Mouse (Mus musculus) liver, embryonic 16.5 days (tissue): ENCODE results near the gene Tmem131l. TPM values are rescaled to one million over a fixed set of nuclear protein-coding genes. Genes with fewer than 3 reads are reported as not detected.

Experiments
- ATAC-seq: fragments of 200-750 bp; cut with Nextera tagmentation; 2 replicates; pipeline ENCODE4 v1.8.0; 2017; ENCODE audit warnings: low read depth, mild to moderate bottlenecking, moderate number of reproducible peaks, moderate library complexity
- H3K27ac ChIP-seq: fragments of 300-500 bp; sonication (generic); 2 replicates; pipeline ENCODE4 v1.5.1; 2014; ENCODE audit warnings: mild to moderate bottlenecking, low read length
- H3K27me3 ChIP-seq: fragments of 300-500 bp; sonication (generic); 2 replicates; pipeline ENCODE4 v1.6.1; 2014; ENCODE audit warnings: low read depth, low read length, mixed read lengths; ENCODE audit not compliant: control insufficient read depth, insufficient read depth
- H3K36me3 ChIP-seq: fragments of 300-500 bp; sonication (generic); 2 replicates; pipeline ENCODE4 v1.6.1; 2014; ENCODE audit warnings: mild to moderate bottlenecking; ENCODE audit not compliant: control insufficient read depth, insufficient read depth
- H3K4me1 ChIP-seq: fragments of 300-500 bp; sonication (generic); 2 replicates; pipeline ENCODE4 v1.6.1; 2014; ENCODE audit warnings: low read depth, low read length, mixed read lengths; ENCODE audit not compliant: control insufficient read depth
- H3K4me2 ChIP-seq: fragments of 300-500 bp; sonication (generic); 2 replicates; pipeline ENCODE4 v1.6.1; 2014; ENCODE audit warnings: low read depth, low read length, mixed read lengths
- H3K4me3 ChIP-seq: fragments of 300-500 bp; sonication (generic); 2 replicates; pipeline ENCODE4 v1.5.1; 2014; ENCODE audit warnings: low read depth, mild to moderate bottlenecking, low read length
- H3K9ac ChIP-seq: fragments of 300-500 bp; sonication (generic); 2 replicates; pipeline ENCODE4 v1.6.1; 2014; ENCODE audit warnings: low read depth, low read length
- H3K9me3 ChIP-seq: fragments of 300-500 bp; sonication (generic); replicated peaks from 2 replicates; pipeline ENCODE4 v1.6.1; 2016; ENCODE audit warnings: low read length; ENCODE audit not compliant: control insufficient read depth
- WGBS: fragments of 180-500 bp; shearing (Covaris S2); extraction: QIAGEN DNeasy Blood & Tissue Kit; methylation state at CpG from one replicate; pipeline ENCODE4 v1.1.7; 2014; ENCODE audit not compliant: insufficient replicate concordance; 5-methylcytosine and 5-hydroxymethylcytosine counted together
- polyA plus RNA-seq: library from polyadenylated mRNA; unstranded; fragments of >200 nt; fragmentation: Nextera tagmentation; extraction: Ambion mirVana; gene quantifications from 2 replicates; pipeline ENCODE4 v1.2.1, GENCODE M21; 2015

The Tmem131l gene
- polyA plus RNA-seq, 1 experiment from 2014 or later, result 29.8 TPM

DNA sequence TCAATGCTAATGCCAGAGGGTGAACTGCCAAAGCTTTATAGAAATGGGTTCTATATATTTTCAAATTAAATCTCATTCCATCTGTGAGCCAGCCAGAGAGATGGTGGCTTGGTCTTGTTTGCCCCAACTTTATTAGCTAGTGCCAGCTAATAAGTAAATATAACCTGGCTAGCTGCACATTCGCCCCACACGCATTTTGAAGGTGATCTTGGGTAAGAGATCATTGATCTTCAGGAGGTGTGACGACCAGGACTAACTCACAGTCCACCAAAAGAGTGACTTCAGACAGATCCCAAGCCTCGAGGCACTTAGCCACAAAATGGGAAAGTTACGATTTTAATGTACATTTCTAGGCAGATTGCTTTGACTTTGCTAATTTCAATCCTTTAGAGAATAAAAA is 21.0 kb upstream of the Tmem131l start:
- ATAC-seq, result no peak
- Histone ChIP-seq H3K4me1 (no peaks in the 10 kb centered on the region), H3K36me3 (no peaks in the 10 kb centered on the region), H3K27me3 (no peaks in the 10 kb centered on the region), H3K4me2 (no peak overlapping the region), H3K9ac (no peak overlapping the region), H3K27ac (no peak overlapping the region), H3K4me3 (no peak overlapping the region), H3K9me3 (no peaks in the 10 kb centered on the region)
- 63% methylated on average over 5 of the region's 5 CpGs for WGBS

DNA sequence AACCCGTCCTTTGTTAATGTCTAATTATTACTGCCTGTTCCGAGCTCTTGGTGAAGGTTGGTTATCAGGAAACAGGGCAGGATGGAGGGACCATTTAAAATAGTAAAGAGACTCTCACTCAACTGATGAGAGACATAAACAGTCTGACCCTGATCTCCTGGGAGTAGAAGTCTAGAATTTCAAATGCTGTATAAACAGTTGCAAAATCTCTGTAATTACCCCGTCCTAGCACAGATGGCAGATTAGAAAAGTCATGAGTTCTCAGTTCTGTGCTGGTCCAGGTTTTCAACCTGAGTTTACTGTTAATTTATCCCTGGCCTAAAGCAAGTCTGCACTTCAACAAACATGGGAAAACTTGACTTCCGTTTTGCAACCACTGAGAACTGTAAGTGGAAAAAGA is 20.2 kb upstream of the Tmem131l start:
- no peak for ATAC-seq
- H3K36me3 ChIP-seq, result no peaks in the 10 kb centered on the region
- H3K27me3 ChIP-seq, result no peaks in the 10 kb centered on the region
- no peaks in the 10 kb centered on the region for H3K9me3 ChIP-seq
- no peak overlapping the region for H3K27ac ChIP-seq
- no peak overlapping the region for H3K9ac ChIP-seq
- WGBS, result 55% methylated on average over 4 of the region's 4 CpGs
- no peak overlapping the region for H3K4me2 ChIP-seq
- no peak overlapping the region for H3K4me3 ChIP-seq
- no peaks in the 10 kb centered on the region for H3K4me1 ChIP-seq

DNA sequence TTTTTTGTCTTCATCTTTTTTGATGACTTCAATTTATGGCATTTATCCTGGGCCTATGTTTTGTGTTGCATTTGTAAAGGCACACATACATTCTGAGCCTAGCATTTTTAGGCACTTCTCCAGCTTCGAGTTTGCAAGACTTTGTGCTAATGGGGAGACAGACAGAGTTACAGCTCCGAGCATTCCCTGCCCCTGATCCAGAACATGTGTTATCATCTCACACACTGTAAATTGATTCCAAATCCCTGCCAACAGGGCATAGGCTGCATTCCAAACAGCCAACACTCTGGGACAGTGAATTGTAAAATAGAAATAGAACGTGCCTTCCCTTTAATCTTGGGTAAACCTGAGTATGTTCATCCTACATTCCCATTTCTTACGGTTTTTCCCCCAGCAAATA is 19.7 kb upstream of the Tmem131l start:
- ATAC-seq, result no peak
- Histone ChIP-seq H3K4me3 (no peak overlapping the region), H3K27me3 (no peaks in the 10 kb centered on the region), H3K27ac (no peak overlapping the region), H3K4me2 (no peak overlapping the region), H3K9me3 (no peaks in the 10 kb centered on the region), H3K36me3 (no peaks in the 10 kb centered on the region), H3K4me1 (no peaks in the 10 kb centered on the region), H3K9ac (no peak overlapping the region)
- 50% methylated on average over 4 of the region's 4 CpGs for WGBS

DNA sequence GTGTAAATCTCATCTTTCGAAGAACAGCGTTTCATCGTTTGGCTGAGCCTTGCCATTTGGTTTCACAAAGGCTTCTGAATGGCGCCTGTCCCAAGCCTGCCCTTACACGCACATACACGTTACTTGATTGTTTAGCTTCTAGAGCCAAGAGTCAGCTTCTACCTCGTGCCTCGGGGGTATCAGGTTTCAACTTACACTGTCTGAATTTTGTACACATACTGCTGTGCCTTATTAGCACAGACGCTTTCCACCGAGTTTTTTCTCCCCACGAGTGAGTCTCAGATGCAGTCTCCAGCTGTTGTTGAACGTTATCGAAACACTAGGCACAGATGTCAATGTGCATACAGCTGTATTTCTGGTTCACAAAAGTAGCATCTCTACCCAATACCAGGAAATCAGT is 19.3 kb upstream of the Tmem131l start:
- H3K4me1 ChIP-seq, result no peaks in the 10 kb centered on the region
- no peaks in the 10 kb centered on the region for H3K9me3 ChIP-seq
- WGBS, result 66% methylated on average over 13 of the region's 13 CpGs
- no peak overlapping the region for H3K4me2 ChIP-seq
- no peak overlapping the region for H3K4me3 ChIP-seq
- no peaks in the 10 kb centered on the region for H3K27me3 ChIP-seq
- H3K36me3 ChIP-seq, result no peaks in the 10 kb centered on the region
- no peak overlapping the region for H3K9ac ChIP-seq
- no peak overlapping the region for H3K27ac ChIP-seq
- no peak for ATAC-seq

DNA sequence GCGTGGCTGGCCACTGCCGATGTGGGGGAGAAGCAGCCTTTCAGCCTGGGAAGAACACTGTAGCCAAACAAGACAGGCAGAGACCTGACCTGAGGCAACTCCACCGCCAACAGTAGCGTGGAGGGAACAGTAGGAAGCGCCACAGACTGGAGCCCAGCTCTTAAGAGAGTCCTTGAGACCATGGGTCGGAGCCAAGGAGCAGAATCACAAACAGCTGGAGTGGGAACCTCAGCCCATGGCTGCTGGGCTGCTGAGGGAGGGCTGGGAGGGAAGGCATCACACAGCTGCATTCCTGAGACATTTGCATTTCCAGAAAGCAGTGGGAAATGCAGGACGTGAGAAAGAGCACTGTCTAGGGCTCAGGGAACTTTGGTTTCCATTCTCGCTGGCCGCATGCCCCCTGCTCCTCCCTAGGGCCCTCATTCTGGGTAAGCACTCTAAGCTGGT is 8.8 kb upstream of the Tmem131l start:
- no peak for ATAC-seq
- Histone ChIP-seq H3K27ac (no peak overlapping the region), H3K27me3 (no peaks in the 10 kb centered on the region), H3K9me3 (no peaks in the 10 kb centered on the region), H3K9ac (no peak overlapping the region), H3K36me3 (no peaks in the 10 kb centered on the region), H3K4me3 (no peak overlapping the region), H3K4me1 (peaks cover 4% of the 10 kb centered on the region), H3K4me2 (no peak overlapping the region)
- WGBS, result 43% methylated on average over 9 of the region's 9 CpGs

DNA sequence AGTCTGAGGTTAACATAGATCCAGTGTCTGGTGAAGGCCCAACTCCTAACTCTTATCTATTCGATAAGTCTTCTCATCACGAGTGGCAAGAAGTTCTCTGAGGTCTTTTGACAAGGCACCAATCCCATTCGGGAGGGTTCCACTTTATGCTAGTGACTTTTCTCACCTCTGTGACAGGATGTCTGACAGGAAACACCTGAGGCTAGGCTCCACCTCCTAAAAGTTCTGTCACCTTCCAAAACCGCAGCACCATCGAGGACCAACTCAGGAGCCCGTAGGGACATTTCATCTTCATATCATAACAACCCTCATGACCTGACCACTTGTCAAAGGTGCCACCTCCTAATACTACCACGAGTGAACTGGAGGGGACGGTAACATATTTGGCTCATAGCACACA is 6.2 kb upstream of the Tmem131l start:
- 62% methylated on average over 8 of the region's 8 CpGs for WGBS
- Histone ChIP-seq H3K9ac (no peak overlapping the region), H3K27me3 (no peaks in the 10 kb centered on the region), H3K9me3 (no peaks in the 10 kb centered on the region), H3K36me3 (no peaks in the 10 kb centered on the region), H3K27ac (no peak overlapping the region), H3K4me2 (no peak overlapping the region), H3K4me3 (no peak overlapping the region), H3K4me1 (peaks cover 15% of the 10 kb centered on the region)
- no peak for ATAC-seq

DNA sequence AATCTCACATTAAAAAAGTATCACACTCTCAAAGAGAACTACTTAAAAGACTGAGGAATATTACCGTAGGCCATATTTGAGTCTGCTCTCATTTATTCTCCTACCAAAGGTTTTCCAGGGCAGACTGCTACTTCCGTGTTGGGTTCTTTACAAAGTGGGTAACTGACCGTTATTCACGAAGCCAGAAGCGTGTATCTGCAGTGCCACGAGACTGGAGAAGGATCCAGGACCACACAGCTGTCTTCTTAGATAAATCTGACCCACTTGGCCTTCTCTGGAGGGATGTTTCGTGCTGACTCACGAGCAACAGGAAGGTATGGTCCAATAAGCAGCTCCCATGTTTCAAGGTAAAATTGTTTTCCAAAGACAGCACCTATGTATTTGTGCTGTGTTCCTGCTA is 1.8 kb upstream of the Tmem131l start:
- peak; percentile 69 for ATAC-seq
- Histone ChIP-seq H3K9me3 (no peaks in the 10 kb centered on the region), H3K4me2 (peak overlapping the region; percentile 99), H3K27me3 (no peaks in the 10 kb centered on the region), H3K36me3 (no peaks in the 10 kb centered on the region), H3K4me3 (peak overlapping the region; percentile 41), H3K4me1 (peaks cover 37% of the 10 kb centered on the region), H3K27ac (peak overlapping the region; percentile 94), H3K9ac (peak overlapping the region; percentile 19)
- 24% methylated on average over 8 of the region's 8 CpGs for WGBS

DNA sequence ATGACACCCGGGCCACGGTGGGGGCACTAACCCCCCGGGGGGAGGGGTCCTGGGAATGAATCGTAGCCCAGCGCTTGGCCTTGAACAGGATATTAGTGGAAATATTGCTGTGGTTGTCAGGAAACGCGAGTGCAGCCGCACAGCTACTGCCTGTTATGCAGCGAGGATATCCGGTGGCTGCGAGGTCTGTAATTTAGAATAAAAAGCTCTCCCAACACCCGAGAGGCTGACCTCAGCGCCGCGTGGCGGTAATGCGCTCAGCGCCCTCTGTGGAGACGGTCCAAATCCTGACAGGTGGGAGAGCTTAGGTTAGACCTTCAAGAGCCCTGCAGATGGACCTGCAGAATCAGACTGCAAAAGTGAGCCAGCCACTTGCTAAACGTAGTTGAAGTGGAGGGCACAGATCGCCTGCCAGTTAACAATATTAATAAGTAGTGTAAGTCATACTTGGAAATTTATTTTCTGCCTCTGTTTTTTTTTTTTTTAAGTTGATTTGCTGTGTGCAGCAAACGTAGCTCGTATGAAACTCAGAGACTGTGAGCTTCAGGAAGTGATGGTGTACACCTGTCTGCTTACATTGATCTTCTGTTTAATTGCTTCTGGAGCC is 604 bp upstream of the Tmem131l start:
- no peaks in the 10 kb centered on the region for H3K36me3 ChIP-seq
- peak overlapping the region; percentile 99 for H3K4me2 ChIP-seq
- peak overlapping the region; percentile 98 for H3K27ac ChIP-seq
- WGBS, result 1% methylated on average over 23 of the region's 23 CpGs
- H3K9ac ChIP-seq, result peak overlapping the region; percentile 87
- no peaks in the 10 kb centered on the region for H3K9me3 ChIP-seq
- no peaks in the 10 kb centered on the region for H3K27me3 ChIP-seq
- ATAC-seq, result peak; percentile 32
- peaks cover 48% of the 10 kb centered on the region for H3K4me1 ChIP-seq
- peak overlapping the region; percentile 81 for H3K4me3 ChIP-seq

DNA sequence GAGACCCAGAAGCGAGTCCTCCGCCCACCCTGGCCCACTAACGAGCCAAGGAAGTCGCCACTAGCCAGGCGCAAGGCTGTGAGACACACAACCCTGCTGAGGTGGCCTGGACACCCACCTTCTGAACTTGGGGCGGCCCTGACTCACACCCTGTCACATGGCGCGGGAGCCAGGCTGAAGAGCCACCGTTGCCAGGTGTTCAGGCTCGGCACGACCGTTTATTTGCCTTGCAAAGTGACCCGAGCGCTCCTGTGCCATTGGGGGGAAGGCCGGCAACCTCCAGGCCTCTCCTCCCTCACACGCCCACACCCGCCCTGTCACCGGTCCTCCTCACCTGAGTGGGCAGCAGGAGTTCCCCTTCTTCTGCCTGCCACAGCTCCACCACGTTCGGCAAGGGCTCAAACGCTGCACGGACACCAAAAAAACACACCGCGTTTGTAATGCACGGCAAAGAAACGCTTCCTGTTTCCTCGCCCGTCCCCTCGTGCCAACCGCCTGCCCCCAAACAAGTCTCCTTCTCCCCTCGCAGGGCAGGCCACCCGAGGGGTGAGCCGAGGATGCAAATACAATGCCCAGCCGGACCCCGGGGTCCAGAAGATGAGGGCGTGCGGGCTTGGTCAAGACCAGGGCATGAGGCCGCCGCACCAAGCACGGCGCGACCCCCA is 862 bp downstream of the Tmem131l start:
- Histone ChIP-seq H3K4me3 (peak overlapping the region; percentile 81), H3K9ac (peak overlapping the region; percentile 97), H3K4me1 (peaks cover 61% of the 10 kb centered on the region), H3K4me2 (peak overlapping the region; percentile 76), H3K9me3 (no peaks in the 10 kb centered on the region), H3K36me3 (no peaks in the 10 kb centered on the region), H3K27me3 (no peaks in the 10 kb centered on the region), H3K27ac (peak overlapping the region; percentile 98)
- WGBS, result under 1% methylated on average over 42 of the region's 42 CpGs
- peak; percentile 20 for ATAC-seq
